Mouse (Mus musculus): Measurements from ENCODE around the gene Prkar1a. TPM values are rescaled to one million over a fixed set of nuclear protein-coding genes. Genes with fewer than 3 reads are reported as not detected.
A peak's percentile ranks its signal among the peaks of the same experiment; 100 is the strongest.

Prkar1a gene
- total RNA-seq, 2 experiments from 2014 or later = 563 to 569 TPM

DNA sequence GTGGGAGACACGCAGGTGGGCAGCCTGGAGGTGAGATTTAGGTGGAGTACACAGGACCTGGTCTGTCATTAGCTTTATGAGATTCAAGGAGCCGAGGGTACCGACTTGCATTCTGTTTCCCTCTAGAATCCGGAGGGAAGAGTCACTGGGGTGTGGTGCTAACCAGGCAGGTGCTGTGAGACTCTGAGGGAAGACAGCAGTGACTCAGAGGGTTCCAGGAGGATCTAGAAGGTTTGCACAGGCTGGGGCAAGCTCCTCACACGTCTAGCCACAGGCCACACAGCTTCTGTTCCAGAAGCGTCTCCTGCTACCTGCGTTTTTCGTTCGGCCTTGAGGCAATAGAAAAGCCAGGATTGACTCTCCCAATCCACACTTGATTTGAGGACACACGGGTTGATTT lies 49.5 kb downstream of the Prkar1a start:
- DNase-seq (ENCODE audit: low spot score in 2 of 2) = no peak
- intact Hi-C loops (cut with DNase I) = no loop called here

DNA sequence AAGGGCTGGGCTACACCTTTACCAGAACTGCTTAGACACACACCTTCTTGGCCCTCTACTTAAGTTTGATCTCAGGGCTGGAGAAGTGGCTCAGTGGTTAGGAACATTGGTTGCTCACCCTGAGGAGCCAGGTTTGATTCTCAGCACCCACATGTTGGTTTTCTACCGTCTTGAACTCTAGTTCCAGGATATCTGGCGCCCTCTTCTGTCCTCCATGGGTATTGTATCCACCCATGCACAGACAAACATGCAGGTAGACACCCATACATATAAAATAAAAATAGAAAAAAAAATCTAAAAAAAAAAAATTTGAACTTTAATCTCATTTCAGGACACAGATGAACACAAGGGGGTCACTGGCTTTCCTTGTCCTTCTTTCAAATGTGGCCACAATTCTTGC lies 50.6 kb downstream of the Prkar1a start:
- intact Hi-C loops (cut with DNase I) = no loop called here
- no peak for DNase-seq (ENCODE audit: low spot score in 2 of 2)

DNA sequence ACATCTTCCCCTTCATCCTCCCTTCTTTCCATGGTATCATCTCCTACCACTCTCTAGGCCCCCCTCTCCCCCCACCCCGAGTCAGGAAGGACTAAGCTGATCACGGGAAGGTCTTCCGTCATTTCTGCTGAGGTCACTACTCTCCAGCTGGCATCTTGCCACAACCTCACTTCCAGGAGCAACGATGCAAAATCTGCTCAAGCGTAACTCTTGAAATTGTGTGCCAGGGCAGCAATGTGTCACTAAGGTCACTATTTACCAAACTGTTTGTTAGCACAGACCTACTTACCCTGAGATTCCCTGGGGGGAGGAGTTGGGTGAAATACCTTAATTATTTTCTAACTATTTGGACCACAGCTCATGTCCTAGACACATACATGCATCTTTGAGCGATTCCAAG lies 51.6 kb downstream of the Prkar1a start:
- no peak for DNase-seq (ENCODE audit: low spot score in 2 of 2)
- intact Hi-C loops (cut with DNase I) = no loop called here

DNA sequence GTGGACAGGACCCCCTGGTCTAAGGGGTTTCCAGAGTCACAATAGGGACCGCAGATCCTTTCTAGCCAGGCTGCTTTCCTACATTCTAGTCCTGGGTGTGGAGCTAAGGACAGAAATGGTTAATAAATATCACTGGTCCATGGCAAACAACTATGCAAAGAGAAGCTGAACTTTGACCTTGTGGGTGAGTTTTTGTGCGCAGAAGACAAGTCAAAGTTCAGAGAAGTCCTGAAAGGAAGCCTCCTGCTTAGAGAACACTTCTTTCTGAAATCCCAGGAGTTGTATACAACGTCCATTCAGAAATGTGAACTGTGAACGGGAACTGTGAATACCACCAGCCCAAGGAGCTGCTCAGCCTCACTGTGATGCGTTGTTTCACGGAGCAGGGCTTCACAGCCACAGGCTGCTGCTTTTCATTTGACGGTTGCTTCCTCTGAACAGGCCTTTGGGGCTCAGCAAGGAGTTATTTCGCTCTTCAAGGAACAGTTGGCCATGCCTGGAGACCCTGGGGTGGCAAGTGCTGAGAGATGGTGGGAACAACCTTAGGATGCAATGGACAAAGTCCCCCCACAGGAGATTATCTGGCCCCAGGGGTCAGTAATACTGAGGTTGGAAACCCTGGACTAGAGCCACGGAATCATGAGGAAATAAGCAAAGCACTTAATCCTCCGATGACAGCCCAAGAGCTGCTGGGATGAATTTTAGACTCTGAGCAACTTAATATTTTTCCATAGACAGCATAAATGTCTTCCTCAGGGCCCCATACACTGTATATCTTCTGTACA lies 53.0 kb downstream of the Prkar1a start:
- intact Hi-C loops (cut with DNase I) = no loop called here
- no peak for DNase-seq (ENCODE audit: low spot score in 2 of 2)

DNA sequence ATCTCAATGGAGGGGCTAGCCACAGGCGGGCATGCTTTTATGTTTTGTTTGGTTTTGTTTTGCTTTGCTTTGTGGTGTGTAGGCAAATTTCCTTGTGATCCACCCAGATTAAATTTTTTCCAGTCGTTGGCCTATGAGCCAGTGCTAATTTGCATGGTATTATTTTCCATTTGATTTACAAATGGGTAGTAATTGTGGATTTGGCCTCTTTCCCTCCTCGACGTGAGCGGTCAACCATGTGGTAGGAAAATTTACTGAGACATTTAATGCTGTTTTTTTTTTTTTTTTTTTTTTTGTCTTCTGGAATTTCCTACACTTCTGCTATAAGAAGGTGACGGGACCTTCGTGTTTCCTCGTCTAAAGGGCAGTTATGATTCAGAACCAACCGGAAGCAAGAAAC lies 54.6 kb downstream of the Prkar1a start:
- intact Hi-C loops (cut with DNase I) = no loop called here
- no peak for DNase-seq (ENCODE audit: low spot score in 2 of 2)

DNA sequence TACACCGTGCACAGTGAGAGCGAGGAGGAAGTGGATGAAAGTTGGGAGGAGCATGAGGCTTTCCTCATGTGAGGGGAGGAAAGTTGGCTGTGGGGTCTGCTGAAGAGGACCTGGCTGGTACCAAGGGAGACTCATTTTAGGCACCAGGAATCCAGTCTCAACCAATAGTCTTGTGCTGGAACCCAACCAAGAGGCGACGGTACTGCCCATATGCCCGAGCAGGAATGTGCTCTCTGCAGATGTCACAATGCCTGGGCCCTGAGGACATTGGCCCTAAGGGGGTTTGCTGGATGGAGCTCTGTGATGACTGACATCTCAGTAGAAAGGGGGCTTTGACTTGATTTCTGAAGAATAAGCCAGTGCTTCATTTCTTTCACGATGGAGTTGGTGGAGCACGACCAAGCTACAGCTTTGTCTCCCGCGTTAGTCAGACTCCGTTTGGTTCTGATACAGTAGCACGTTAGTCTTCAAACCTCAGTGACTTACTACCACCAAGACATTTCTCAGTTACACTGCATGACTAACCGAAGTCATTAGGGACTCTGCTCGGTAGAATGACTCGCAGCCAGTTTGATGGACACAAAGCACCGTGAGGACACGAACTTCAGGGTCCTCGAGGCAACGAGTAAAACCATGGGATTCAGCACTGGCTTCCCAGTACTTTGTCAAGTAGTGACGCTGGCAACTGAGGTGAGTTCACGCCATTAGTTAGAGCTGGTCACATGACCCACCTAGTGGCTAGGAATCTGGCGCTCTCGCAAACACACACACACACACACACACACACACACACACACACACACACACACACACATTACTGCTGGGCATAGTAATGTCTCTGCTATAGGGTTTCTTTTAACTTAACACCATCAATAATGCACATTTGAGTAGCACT lies 55.4 kb downstream of the Prkar1a start:
- intact Hi-C loops (cut with DNase I) = no loop called here
- DNase-seq (ENCODE audit: low spot score in 2 of 2) = no peak

DNA sequence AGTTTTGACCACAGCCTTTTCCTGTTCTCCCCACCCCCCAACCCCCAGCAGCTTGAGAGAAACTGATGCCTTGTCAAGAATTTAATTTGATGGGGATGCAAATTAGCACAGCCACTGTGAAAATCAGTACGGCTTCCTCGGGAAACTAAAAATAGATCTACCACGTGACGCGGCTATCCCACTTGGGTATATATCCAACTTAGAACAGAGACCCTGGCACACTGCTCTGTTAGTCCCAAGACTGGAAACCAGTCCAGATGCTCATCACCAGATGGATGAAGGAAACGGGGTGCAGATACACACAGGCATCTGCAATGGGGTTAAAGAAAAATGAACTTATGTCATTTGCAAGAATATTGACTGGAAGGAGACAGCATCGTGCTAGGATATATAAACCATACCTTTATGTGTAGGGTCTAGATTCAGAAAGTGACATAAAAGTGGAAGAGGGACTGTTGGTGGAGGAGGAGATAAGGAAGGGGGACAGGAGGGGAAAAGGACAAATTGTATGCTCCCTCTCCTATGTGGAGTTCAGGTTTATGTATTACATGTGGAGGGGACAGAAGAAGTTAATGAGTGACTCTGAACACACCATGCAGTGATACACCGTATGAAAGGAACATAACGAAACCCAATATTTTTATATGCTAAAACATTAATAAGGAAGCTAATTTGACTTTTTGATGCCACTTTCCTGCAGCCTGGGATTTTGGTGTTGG lies 56.3 kb downstream of the Prkar1a start:
- DNase-seq (ENCODE audit: low spot score in 2 of 2) = no peak
- intact Hi-C loops (cut with DNase I) = no loop called here

DNA sequence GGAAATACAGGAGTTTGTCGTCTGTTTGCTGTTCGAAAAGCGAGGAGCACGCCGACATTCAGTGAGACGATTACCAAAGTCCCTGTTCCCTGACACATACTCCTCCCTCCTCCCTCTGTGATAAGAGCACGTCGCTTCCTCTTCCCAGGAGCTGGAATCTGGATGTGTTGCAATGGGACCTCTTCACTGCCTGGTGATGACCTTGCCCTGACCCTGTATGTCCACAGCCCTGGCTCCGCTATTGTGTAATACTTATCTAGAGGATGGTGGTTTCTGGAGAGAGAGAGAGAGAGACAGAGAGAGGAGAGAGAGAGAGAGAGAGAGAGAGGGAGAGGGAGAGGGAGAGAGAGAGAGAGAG lies 56.8 kb downstream of the Prkar1a start:
- DNase-seq (ENCODE audit: low spot score in 2 of 2) = no peak
- intact Hi-C loops (cut with DNase I) = no loop called here

DNA sequence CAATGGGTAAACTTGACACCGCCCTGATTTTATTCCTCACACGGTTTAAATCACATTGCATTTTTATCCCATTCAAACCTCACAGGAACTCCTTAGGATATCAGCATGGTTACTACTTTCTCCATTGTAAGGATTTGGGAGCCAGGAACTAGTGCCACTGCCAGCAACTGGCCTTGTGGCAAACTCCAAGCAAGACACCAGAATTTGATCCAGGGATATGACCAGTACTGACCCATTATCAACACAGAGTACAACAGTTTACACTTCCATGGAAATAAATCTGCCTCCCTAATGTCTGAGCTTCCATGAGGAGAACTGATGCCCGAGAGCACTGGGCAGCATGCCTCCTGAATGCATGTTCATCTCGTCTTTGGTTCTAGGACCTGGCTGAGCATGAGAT lies 57.4 kb downstream of the Prkar1a start:
- intact Hi-C loops (cut with DNase I) = no loop called here
- no peak for DNase-seq (ENCODE audit: low spot score in 2 of 2)

DNA sequence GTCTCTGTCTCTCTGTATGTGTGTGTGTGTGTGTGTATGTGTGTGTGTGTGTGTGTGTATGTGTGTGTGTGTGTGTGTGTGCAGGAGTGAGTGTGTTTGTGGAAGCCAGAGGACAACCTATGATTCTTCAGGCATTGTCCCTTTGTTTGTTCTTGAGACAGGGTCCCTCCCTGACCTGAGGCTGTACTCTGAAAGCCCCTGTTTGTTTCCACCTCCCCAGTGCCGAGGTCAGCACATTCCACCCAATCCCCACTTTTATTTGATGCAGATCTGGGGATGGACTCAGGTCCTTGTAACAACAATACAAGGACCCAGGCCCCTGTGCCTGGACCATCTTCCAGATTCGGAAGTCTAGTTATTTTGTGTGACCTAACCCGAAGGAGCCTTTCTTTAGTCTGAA lies 58.2 kb downstream of the Prkar1a start:
- intact Hi-C loops (cut with DNase I) = no loop called here
- DNase-seq (ENCODE audit: low spot score in 2 of 2) = no peak

DNA sequence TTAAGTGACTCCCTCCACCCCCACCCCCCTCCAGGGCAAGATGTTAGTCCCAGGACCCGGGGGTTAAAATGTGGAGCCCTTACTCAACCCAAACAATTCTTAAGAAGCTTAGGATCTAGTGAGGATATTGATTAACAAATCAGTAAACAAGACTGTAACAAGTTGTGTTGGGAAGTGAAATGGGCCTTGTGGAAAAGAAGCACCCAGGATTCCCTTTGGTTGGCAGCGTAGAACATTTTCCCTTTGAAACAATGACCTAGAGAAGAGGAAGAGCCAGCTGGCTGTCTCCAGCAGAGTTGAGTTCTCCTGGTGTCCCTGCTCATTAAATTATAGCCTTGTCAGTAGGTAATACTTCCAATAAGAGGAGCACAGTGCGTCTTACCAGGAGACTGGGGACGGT lies 59.6 kb downstream of the Prkar1a start:
- DNase-seq (ENCODE audit: low spot score in 2 of 2) = no peak
- intact Hi-C loops (cut with DNase I) = no loop called here

DNA sequence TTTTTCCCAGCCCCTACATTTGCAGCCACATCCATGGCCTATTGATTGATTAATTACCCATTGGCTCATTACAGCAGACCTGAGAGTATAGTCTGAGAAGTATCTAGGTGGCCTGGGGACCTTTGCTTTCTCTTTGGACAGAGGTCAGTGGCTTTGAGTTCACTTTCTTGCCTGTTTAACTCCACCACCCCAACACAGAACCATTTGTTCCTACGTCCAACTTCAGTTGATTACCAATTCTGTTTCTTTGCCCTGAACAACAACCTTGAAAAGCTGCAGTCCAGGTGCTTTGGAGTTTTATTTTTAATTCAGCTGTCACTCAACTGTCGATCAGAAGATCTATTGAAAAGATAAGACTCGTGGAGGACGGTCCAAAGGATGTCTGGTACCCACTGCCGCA lies 60.3 kb downstream of the Prkar1a start:
- DNase-seq (ENCODE audit: low spot score in 2 of 2) = no peak

DNA sequence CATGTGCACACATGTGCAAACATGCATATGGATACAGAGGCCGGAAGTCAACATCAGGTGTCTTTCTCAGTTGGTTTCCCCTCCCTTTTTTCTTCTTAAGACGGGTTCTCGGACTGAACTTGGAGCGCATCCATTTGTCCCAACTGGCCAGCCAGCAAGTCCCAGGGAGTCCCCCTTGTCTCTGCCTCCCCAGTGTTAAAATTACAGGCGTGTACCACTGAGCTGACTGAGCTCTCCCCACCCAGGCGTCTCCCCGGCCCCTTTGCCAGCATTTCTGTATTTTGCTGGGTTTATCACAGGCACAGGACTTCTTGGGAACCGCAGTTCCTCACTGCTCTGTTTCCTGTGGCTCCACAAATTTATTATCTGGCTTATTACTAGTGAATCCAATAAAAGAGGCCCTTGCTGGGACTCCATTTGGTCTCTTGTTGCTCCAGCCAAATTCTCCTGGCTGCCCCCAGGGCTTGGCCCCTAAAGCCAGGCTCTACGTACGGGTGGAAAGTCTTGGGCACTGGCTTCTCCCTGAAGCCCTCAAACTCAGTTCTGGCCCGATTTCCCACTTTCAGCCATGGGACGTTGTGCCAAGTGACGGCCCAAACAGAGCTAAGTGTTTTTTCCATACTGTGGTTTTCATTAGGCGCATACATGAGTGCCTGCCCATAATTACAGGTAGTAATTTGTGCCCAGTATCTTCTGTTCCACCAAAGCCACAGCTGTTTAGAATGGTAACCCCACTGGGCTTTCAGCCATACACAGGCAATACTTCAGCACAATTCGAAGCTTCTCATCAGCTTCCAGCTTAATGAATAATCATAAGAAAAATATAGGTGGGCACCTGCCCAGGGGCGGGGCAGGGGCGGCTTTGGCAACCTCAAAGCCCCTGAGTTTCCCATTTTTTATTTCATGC lies 65.4 kb downstream of the Prkar1a start:
- intact Hi-C loops (cut with DNase I) = no loop called here
- no peak for DNase-seq (ENCODE audit: low spot score in 2 of 2)

More for the DNA sequence above, 60.3 kb downstream of the Prkar1a start:
- intact Hi-C loops (cut with DNase I) = no loop called here

DNA sequence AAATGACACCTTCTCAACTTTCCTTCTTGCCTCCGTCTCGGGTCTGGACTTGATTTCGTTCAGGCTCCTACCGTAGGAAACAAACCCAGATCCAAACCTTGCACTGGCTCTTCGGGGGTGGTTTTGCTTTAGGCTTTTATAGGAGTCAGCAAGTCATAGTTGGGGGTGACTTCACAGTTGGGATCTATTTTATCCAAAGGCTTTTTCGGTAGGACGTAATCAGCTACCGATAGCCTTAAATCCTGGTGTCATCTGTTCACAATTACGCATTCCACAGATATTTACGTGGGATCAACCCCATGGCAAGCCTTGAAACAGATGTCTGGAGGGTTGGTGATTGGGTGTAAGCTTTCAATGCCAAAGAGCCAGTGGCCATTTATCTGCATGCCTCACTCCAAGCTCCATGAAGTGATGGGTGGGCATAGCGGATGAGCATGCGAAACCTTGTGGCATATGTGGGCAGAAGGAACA lies 66.1 kb downstream of the Prkar1a start:
- intact Hi-C loops (cut with DNase I) = no loop called here
- DNase-seq (ENCODE audit: low spot score in 2 of 2) = no peak

DNA sequence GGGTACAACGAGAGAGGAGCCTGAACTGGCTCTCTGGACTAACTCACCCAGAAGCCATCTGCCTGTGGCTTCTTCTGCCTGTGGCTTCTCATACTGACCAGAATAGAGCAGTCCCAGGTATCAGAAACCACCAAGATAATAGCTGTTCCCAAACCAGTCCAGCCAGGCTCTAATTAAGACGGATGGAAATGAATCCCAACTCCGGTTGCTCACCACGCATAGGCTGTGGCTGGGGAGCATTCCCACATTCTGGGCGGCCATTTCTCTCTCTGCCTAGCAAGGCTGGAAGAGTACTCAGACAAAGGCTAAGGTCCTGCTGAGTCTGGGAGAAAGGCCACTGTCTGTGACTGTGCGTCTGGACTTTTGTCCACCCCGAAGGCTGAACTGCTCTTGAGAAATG lies 67.8 kb downstream of the Prkar1a start:
- DNase-seq (ENCODE audit: low spot score in 2 of 2) = peak in 1 of 2 experiments; percentile 34
- intact Hi-C loops (cut with DNase I) = no loop called here

DNA sequence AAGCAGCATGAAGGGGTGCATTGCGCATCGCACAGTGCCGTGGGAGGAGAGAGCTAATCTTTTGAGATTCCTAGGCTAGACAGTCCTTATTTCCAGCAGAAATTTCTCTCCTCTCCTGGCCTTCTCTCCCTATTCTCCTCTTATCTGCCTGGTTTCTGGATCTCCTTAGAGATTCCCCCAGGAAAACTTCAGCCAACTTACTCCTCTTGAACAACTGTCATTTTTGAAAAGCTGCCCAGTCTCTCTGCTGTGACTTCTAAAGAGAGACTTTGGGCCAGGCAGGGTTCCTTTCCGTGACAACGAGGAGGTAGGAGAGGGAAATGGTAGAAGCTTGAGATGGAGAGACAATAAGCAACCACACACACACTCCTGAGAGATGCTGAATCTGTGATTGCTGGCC lies 68.2 kb downstream of the Prkar1a start:
- peak; percentile 60 to 73 for DNase-seq (ENCODE audit: low spot score in 2 of 2)
- intact Hi-C loops (cut with DNase I) = no loop called here

DNA sequence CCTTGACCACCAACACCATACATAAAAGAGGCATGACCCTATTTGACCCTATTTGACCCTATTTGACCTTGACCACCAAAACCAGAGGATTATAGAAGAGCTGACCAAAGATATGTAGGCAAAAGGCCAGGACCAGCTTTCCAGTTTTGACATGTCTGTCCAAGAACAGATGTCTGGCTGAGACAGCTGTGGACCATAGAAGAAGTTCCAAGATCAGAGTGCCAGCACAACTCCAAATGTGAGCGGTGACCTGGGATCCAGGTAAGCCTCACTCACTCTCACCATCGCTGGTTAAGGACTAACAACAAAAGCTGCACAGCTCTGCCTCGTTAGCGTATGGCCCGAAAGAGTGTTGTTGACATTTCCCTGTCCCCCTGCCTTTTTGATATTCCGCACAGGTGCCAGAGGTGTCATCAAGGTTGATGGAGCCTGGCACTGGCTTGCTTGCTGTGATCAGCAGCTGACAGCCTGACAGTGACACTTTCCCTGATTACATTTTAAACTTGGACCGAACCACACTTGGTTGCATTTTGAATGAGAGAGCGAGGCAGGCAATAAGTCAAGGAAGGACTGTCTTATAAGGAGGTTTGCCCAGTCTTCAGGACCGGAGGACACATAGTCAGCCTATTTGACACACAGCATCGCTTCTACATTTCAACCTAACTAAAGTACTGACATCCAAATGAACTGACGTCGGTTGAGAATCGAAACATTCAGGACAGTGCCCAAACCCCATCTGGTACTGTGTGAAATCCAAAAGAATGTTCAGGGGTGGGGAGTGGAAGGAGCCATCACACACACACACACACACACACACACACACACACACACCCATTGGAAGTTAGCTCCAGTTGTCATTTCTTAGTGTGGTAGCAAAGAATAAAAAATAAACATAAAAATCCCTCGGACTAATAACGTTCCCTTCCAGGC lies 69.0 kb downstream of the Prkar1a start:
- no peak for DNase-seq (ENCODE audit: low spot score in 2 of 2)
- intact Hi-C loops (cut with DNase I) = no loop called here
